Mouse (Mus musculus): ENCODE data around the gene Mfsd12. TPM values are rescaled to one million over a fixed set of nuclear protein-coding genes. Genes with fewer than 3 reads are reported as not detected.
A peak's percentile ranks its signal among the peaks of the same experiment; 100 is the strongest.

Mfsd12 gene
- polyA plus RNA-seq, 1 experiment from 2014 or later: 6.9 TPM

DNA sequence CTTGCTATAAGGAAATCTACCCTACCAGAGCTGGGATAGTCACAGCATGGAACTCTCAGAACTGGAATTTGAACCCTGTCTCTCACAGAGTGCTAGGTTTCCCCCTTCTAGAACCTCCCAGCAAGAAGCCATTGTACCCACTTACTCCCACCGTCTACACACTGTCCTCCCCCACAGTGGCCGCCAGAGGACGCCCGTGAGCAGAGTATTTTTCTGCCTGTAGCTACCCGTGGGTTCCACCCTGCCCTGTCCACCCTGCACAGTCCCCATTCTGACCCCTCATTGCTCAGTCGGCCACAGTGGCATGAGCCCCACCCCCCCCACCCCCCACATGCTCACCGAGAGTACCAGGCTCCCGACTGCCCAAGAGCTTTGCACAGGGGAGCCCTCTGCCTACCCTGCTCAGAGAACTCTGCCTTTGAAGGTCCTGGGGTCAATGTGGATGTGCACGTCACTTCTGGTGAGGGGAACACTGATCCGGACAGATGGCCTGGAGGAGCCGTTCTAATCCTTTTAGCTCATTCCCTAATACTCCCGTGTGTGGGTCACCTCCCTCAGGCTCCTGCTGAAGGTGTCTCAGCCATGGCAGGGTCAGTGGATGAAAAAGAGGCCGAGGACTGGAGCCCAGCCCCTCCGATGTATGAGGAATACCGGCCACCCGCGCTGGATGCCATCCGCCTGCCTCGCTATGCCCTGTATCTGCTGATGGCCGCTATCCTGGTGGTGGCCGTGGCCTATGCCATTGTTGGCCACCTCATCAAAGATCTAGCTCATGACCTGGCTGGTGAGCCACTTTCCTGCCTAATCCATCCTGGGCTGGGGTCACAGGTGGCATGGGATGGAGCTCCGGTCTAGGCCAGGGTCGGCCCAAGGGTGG is 32.7 kb downstream of the Mfsd12 start:
- no peak overlapping the region for H3K9ac ChIP-seq (ENCODE audit: low read length)

GRCm38 (mm10) chr10:81390678-81390965 is 33.3 kb downstream of the Mfsd12 start:
- peaks cover 23% of the 10 kb centered on the region for H3K4me1 ChIP-seq (replicated peaks; ENCODE audit: control insufficient read depth, insufficient read depth, low read length)
- no peak overlapping the region for H3K9ac ChIP-seq (ENCODE audit: low read length)
- DNase-seq (ENCODE audit: low spot score) (no peak), ATAC-seq (replicated peaks; ENCODE audit: low FRiP score, low TSS enrichment, low read depth) (no peak)
- H3K27me3 ChIP-seq (replicated peaks; ENCODE audit: control insufficient read depth, insufficient read depth, low read length): no peaks in the 10 kb centered on the region
- H3K9me3 ChIP-seq (ENCODE audit: control insufficient read depth, low read length): no peaks in the 10 kb centered on the region
- H3K4me3 ChIP-seq (ENCODE audit: low read depth, low read length): no peak overlapping the region
- 85% methylated on average over 13 of the region's 13 CpGs for WGBS
- H3K27ac ChIP-seq (ENCODE audit: low read depth): no peak overlapping the region
- peaks cover 32% of the 10 kb centered on the region for H3K36me3 ChIP-seq (ENCODE audit: control insufficient read depth, insufficient read depth, low read length)
- no peak overlapping the region for H3K4me2 ChIP-seq (ENCODE audit: low read length)

More for the DNA sequence above, 32.7 kb downstream of the Mfsd12 start:
- ATAC-seq (replicated peaks; ENCODE audit: low FRiP score, low TSS enrichment, low read depth) (no peak), DNase-seq (ENCODE audit: low spot score) (peak; percentile 91)
- no peaks in the 10 kb centered on the region for H3K27me3 ChIP-seq (replicated peaks; ENCODE audit: control insufficient read depth, insufficient read depth, low read length)
- H3K36me3 ChIP-seq (ENCODE audit: control insufficient read depth, insufficient read depth, low read length): peaks cover 32% of the 10 kb centered on the region
- H3K4me1 ChIP-seq (replicated peaks; ENCODE audit: control insufficient read depth, insufficient read depth, low read length): peaks cover 29% of the 10 kb centered on the region
- 61% methylated on average over 23 of the region's 23 CpGs for WGBS
- H3K4me3 ChIP-seq (ENCODE audit: low read depth, low read length): no peak overlapping the region
- H3K9me3 ChIP-seq (ENCODE audit: control insufficient read depth, low read length): no peaks in the 10 kb centered on the region
- H3K27ac ChIP-seq (ENCODE audit: low read depth): no peak overlapping the region
- H3K4me2 ChIP-seq (ENCODE audit: low read length): no peak overlapping the region

DNA sequence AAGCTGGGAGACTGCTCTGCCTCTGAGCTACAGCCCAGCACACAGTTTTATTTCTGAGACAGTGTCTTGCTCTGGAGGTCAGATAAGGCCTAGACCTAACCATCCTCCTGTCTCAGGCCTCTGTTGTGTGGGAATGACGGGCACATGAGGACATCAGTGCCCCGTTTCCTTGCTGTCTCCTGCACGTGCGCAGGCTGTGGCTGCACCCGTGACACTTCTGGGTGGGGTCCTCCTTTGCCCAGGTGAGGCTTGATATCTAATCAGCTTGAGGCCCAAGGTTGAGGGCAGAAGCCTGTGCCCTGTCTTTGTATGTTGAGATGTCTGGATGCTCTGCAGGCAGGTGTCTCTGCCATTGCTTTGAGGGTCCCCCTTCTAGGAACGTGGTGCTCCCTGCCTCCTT is 35.0 kb downstream of the Mfsd12 start:
- WGBS: 81% methylated on average over 6 of the region's 6 CpGs

GRCm38 (mm10) chr10:81392781-81393185 is 35.5 kb downstream of the Mfsd12 start, which contains the start of gene Smim24:
Smim24 (plus strand) TSS chr10:81393051.
- 56% methylated on average over 14 of the region's 14 CpGs for WGBS
- Histone ChIP-seq H3K36me3 (ENCODE audit: control insufficient read depth, insufficient read depth, low read length) (peaks cover 21% of the 10 kb centered on the region), H3K4me2 (ENCODE audit: low read length) (peak within 1 kb of the TSS; percentile 61), H3K27me3 (replicated peaks; ENCODE audit: control insufficient read depth, insufficient read depth, low read length) (no peaks in the 10 kb centered on the region), H3K9ac (ENCODE audit: low read length) (peak within 1 kb of the TSS; percentile 40), H3K9me3 (ENCODE audit: control insufficient read depth, low read length) (no peaks in the 10 kb centered on the region), H3K4me3 (ENCODE audit: low read depth, low read length) (peak within 1 kb of the TSS; percentile 34), H3K4me1 (replicated peaks; ENCODE audit: control insufficient read depth, insufficient read depth, low read length) (peaks cover 20% of the 10 kb centered on the region), H3K27ac (ENCODE audit: low read depth) (peak within 1 kb of the TSS; percentile 69)
- ATAC-seq (replicated peaks; ENCODE audit: low FRiP score, low TSS enrichment, low read depth): peak; percentile 59
- DNase-seq (ENCODE audit: low spot score): no peak

More for the DNA sequence above, 35.0 kb downstream of the Mfsd12 start:
- H3K27me3 ChIP-seq (replicated peaks; ENCODE audit: control insufficient read depth, insufficient read depth, low read length): no peaks in the 10 kb centered on the region
- H3K9ac ChIP-seq (ENCODE audit: low read length): no peak overlapping the region
- H3K4me3 ChIP-seq (ENCODE audit: low read depth, low read length): no peak overlapping the region
- peaks cover 20% of the 10 kb centered on the region for H3K4me1 ChIP-seq (replicated peaks; ENCODE audit: control insufficient read depth, insufficient read depth, low read length)
- H3K36me3 ChIP-seq (ENCODE audit: control insufficient read depth, insufficient read depth, low read length): peaks cover 26% of the 10 kb centered on the region
- no peak overlapping the region for H3K4me2 ChIP-seq (ENCODE audit: low read length)
- ATAC-seq (replicated peaks; ENCODE audit: low FRiP score, low TSS enrichment, low read depth) (peak; percentile 35), DNase-seq (ENCODE audit: low spot score) (no peak)
- no peaks in the 10 kb centered on the region for H3K9me3 ChIP-seq (ENCODE audit: control insufficient read depth, low read length)
- H3K27ac ChIP-seq (ENCODE audit: low read depth): peak overlapping the region; percentile 69; the same call in 1 of the 2 replicates

GRCm38 (mm10) chr10:81393456-81394063 is 36.3 kb downstream of the Mfsd12 start:
- Histone ChIP-seq H3K27me3 (replicated peaks; ENCODE audit: control insufficient read depth, insufficient read depth, low read length) (no peaks in the 10 kb centered on the region), H3K4me2 (ENCODE audit: low read length) (peak overlapping the region; percentile 61), H3K36me3 (ENCODE audit: control insufficient read depth, insufficient read depth, low read length) (peaks cover 13% of the 10 kb centered on the region), H3K9me3 (ENCODE audit: control insufficient read depth, low read length) (no peaks in the 10 kb centered on the region), H3K4me1 (replicated peaks; ENCODE audit: control insufficient read depth, insufficient read depth, low read length) (peaks cover 20% of the 10 kb centered on the region), H3K27ac (ENCODE audit: low read depth) (peak overlapping the region; percentile 69), H3K4me3 (ENCODE audit: low read depth, low read length) (peak overlapping the region; percentile 34), H3K9ac (ENCODE audit: low read length) (peak overlapping the region; percentile 40)
- ATAC-seq (replicated peaks; ENCODE audit: low FRiP score, low TSS enrichment, low read depth) (peak; percentile 13; the same call in 1 of the 2 replicates), DNase-seq (ENCODE audit: low spot score) (peak; percentile 77)
- 5% methylated on average over 19 of the region's 19 CpGs for WGBS

DNA sequence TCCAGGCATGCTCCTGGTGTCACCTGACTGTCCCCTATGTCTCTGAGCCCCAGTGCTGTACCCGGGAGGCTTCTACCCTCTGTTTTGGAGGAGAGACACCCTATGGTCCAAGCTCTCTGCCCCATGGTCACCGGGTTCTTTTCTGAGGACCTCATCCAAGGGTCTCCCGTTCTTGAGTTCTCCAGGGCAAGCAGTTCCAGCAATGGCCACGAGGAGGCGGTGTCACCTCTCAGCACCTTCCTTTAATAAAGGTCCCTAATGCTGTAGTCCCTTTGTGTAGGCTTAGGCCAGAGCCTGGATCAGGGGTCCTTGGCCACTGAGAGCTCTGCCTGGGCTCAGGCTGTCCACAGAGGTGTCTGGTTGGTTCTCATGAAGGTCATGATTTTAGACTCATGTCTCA is 37.8 kb downstream of the Mfsd12 start:
- no peaks in the 10 kb centered on the region for H3K9me3 ChIP-seq (ENCODE audit: control insufficient read depth, low read length)
- ATAC-seq (replicated peaks; ENCODE audit: low FRiP score, low TSS enrichment, low read depth): no peak
- H3K4me1 ChIP-seq (replicated peaks; ENCODE audit: control insufficient read depth, insufficient read depth, low read length): peaks cover 16% of the 10 kb centered on the region
- H3K27me3 ChIP-seq (replicated peaks; ENCODE audit: control insufficient read depth, insufficient read depth, low read length): no peaks in the 10 kb centered on the region
- peak; percentile 92 for DNase-seq (ENCODE audit: low spot score)
- H3K9ac ChIP-seq (ENCODE audit: low read length): no peak overlapping the region
- H3K36me3 ChIP-seq (ENCODE audit: control insufficient read depth, insufficient read depth, low read length): peaks cover 20% of the 10 kb centered on the region
- 15% methylated on average over 5 of the region's 5 CpGs for WGBS
- H3K4me2 ChIP-seq (ENCODE audit: low read length): no peak overlapping the region
- H3K4me3 ChIP-seq (ENCODE audit: low read depth, low read length): no peak overlapping the region
- H3K27ac ChIP-seq (ENCODE audit: low read depth): no peak overlapping the region

- Histone ChIP-seq H3K4me3 (ENCODE audit: low read depth, low read length) (no peak overlapping the region), H3K4me1 (replicated peaks; ENCODE audit: control insufficient read depth, insufficient read depth, low read length) (peaks cover 16% of the 10 kb centered on the region), H3K9me3 (ENCODE audit: control insufficient read depth, low read length) (no peaks in the 10 kb centered on the region), H3K27me3 (replicated peaks; ENCODE audit: control insufficient read depth, insufficient read depth, low read length) (no peaks in the 10 kb centered on the region), H3K27ac (ENCODE audit: low read depth) (no peak overlapping the region), H3K9ac (ENCODE audit: low read length) (no peak overlapping the region), H3K36me3 (ENCODE audit: control insufficient read depth, insufficient read depth, low read length) (peaks cover 27% of the 10 kb centered on the region), H3K4me2 (ENCODE audit: low read length) (no peak overlapping the region)
- DNase-seq (ENCODE audit: low spot score): no peak
- 89% methylated on average over 4 of the region's 4 CpGs for WGBS
- no peak for ATAC-seq (replicated peaks; ENCODE audit: low FRiP score, low TSS enrichment, low read depth)
These were observed 38.6 kb downstream of the Mfsd12 start for GRCm38 (mm10) chr10:81395865-81396264.

GRCm38 (mm10) chr10:81396749-81397148 is 39.5 kb downstream of the Mfsd12 start:
- DNase-seq (ENCODE audit: low spot score): no peak
- H3K9me3 ChIP-seq (ENCODE audit: control insufficient read depth, low read length): no peaks in the 10 kb centered on the region
- peaks cover 16% of the 10 kb centered on the region for H3K4me1 ChIP-seq (replicated peaks; ENCODE audit: control insufficient read depth, insufficient read depth, low read length)
- H3K27me3 ChIP-seq (replicated peaks; ENCODE audit: control insufficient read depth, insufficient read depth, low read length): no peaks in the 10 kb centered on the region
- ATAC-seq (replicated peaks; ENCODE audit: low FRiP score, low TSS enrichment, low read depth): no peak
- no peak overlapping the region for H3K4me3 ChIP-seq (ENCODE audit: low read depth, low read length)
- WGBS: 83% methylated on average over 5 of the region's 5 CpGs
- no peak overlapping the region for H3K27ac ChIP-seq (ENCODE audit: low read depth)
- H3K9ac ChIP-seq (ENCODE audit: low read length): no peak overlapping the region
- no peak overlapping the region for H3K4me2 ChIP-seq (ENCODE audit: low read length)
- peaks cover 28% of the 10 kb centered on the region for H3K36me3 ChIP-seq (ENCODE audit: control insufficient read depth, insufficient read depth, low read length)

All from intestine, embryonic 14.5 days (tissue).